Mouse (Mus musculus) G1E (cell line): ENCODE results near the gene Zfp750.

Experiments used
- CTCF ChIP-seq: IDR thresholded peaks from 2 replicates; pipeline ENCODE4 v1.5.1; 2012; ENCODE audit warnings: low read depth, low read length, inconsistent platforms, mixed read lengths
- GATA1 ChIP-seq: IDR thresholded peaks from 2 replicates; pipeline ENCODE4 v1.6.1; 2012; ENCODE audit warnings: borderline replicate concordance, low read length, inconsistent platforms, mixed read lengths

DNA sequence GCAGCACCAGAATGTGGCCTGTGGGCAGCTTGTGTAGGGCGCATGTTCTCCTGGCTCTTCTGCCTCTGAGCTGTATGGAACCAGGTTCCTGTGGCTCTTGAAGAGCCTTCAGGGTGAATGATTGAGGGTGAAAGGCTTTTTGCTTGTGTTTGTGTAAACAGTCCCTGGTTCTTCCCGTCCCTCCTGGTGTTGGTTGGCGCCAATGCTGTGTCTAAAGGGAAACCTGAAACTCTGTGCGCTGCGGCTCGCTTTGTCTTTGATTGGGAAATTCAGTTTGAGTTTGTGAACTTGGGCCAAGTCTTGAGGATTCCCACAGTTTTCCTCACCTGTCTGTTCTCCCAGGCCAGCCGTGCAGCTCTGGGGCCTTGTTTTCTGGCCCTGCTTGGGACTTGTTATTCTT, 5.1 kb upstream of the Zfp750 start:
- TF ChIP-seq CTCF (no peak), GATA1 (no peak)
